In genomic region chr2:22753461-22754075, GRCm38 (mm10) we compare ENCODE assay signal across 16 mouse cellular contexts.
"Had no signal": no experiment of that assay in that cellular context is flagged by ENCODE, and none has a peak within 500 bp of the region (broad histone marks: within the 10 kb centered on the region; RNA-seq: fewer than 3 reads in every experiment).

No protein-coding gene starts in this region.

- H3K4me3 ChIP-seq: limb, embryonic 10.5 days; liver, embryonic 15.5 days; lung, embryonic 15.5 days; myocyte; neural tube, embryonic 15.5 days; stomach, embryonic 15.5 days had no signal

- H3K27me3 ChIP-seq: liver, embryonic 15.5 days; lung, embryonic 15.5 days; neural tube, embryonic 15.5 days; stomach, embryonic 15.5 days had no signal

- H3K4me2 ChIP-seq: liver, embryonic 11.5 days; liver, embryonic 15.5 days; lung, embryonic 15.5 days; neural tube, embryonic 15.5 days; stomach, embryonic 15.5 days had no signal

- H3K9ac ChIP-seq: liver, embryonic 15.5 days; lung, embryonic 15.5 days; neural tube, embryonic 15.5 days; stomach, embryonic 15.5 days had no signal

- DNase-seq: kidney, adult 18-20 months; kidney, postnatal 10 days; kidney, postnatal 4 days; lung, postnatal 14 days; midbrain, embryonic 14.5 days; right cerebral cortex, adult 18-20 months; spleen, adult 18-20 months; thymus, adult 2 months; thymus, postnatal 36 days had no signal

- H3K36me3 ChIP-seq: limb, embryonic 10.5 days; liver, embryonic 15.5 days; lung, embryonic 15.5 days; neural tube, embryonic 15.5 days; stomach, embryonic 15.5 days had no signal

- H3K4me1 ChIP-seq: limb, embryonic 10.5 days; lung, embryonic 15.5 days; neural tube, embryonic 15.5 days; stomach, embryonic 15.5 days had no signal

- H3K9me3 ChIP-seq: limb, embryonic 10.5 days; liver, embryonic 15.5 days; lung, embryonic 15.5 days; neural tube, embryonic 15.5 days; stomach, embryonic 15.5 days had no signal

- H3K27ac ChIP-seq: limb, embryonic 10.5 days; liver, embryonic 15.5 days; lung, embryonic 15.5 days; neural tube, embryonic 15.5 days; stomach, embryonic 15.5 days had no signal
